Mouse (Mus musculus) midbrain, embryonic 13.5 days (tissue): ENCODE measurements around the gene Sun2. TPM values are rescaled to one million over a fixed set of nuclear protein-coding genes. Genes with fewer than 3 reads are reported as not detected.

ENCODE experiments used
- ATAC-seq: fragments of 200-750 bp; cut with Nextera tagmentation; 2 replicates; pipeline ENCODE4 v1.8.0; 2017; ENCODE audit warnings: mild to moderate bottlenecking, moderate TSS enrichment, moderate library complexity
- H3K27ac ChIP-seq: fragments of 300-500 bp; sonication (generic); 2 replicates; pipeline ENCODE4 v1.5.1; 2015; ENCODE audit warnings: inconsistent platforms, mild to moderate bottlenecking, moderate library complexity
- H3K27me3 ChIP-seq: fragments of 300-500 bp; sonication (generic); 2 replicates; pipeline ENCODE4 v1.6.1; 2015; ENCODE audit warnings: mild to moderate bottlenecking, inconsistent platforms
- H3K36me3 ChIP-seq: fragments of 300-500 bp; sonication (generic); 2 replicates; pipeline ENCODE4 v1.6.1; 2015; ENCODE audit warnings: mild to moderate bottlenecking, inconsistent platforms
- H3K4me1 ChIP-seq: fragments of 300-500 bp; sonication (generic); replicated peaks from 2 replicates; pipeline ENCODE4 v1.6.1; 2015; ENCODE audit warnings: inconsistent platforms
- H3K4me2 ChIP-seq: fragments of 300-500 bp; sonication (generic); replicated peaks from 2 replicates; pipeline ENCODE4 v1.6.1; 2015; ENCODE audit warnings: moderate library complexity, mild to moderate bottlenecking, inconsistent platforms
- H3K4me3 ChIP-seq: fragments of 300-500 bp; sonication (generic); replicated peaks from 2 replicates; pipeline ENCODE4 v1.5.1; 2015; ENCODE audit warnings: mild to moderate bottlenecking, inconsistent platforms
- H3K9ac ChIP-seq: fragments of 300-500 bp; sonication (generic); replicated peaks from 2 replicates; pipeline ENCODE4 v1.6.1; 2015; ENCODE audit warnings: mild to moderate bottlenecking, inconsistent platforms
- H3K9me3 ChIP-seq: fragments of 300-500 bp; sonication (generic); 2 replicates; pipeline ENCODE4 v1.6.1; 2016; ENCODE audit warnings: mild to moderate bottlenecking, inconsistent platforms
- WGBS: fragments of 180-500 bp; shearing (Covaris S2); methylation state at CpG from one replicate; pipeline ENCODE4 v1.1.7; 2015; 5-methylcytosine and 5-hydroxymethylcytosine counted together
- polyA plus RNA-seq: library from polyadenylated mRNA; unstranded; fragments of >200 nt; fragmentation: Nextera tagmentation; extraction: Ambion mirVana; gene quantifications from 2 replicates; pipeline ENCODE4 v1.2.1, GENCODE M21; 2015

Gene Sun2
- polyA plus RNA-seq, 1 experiment from 2014 or later: 8.5 TPM

DNA sequence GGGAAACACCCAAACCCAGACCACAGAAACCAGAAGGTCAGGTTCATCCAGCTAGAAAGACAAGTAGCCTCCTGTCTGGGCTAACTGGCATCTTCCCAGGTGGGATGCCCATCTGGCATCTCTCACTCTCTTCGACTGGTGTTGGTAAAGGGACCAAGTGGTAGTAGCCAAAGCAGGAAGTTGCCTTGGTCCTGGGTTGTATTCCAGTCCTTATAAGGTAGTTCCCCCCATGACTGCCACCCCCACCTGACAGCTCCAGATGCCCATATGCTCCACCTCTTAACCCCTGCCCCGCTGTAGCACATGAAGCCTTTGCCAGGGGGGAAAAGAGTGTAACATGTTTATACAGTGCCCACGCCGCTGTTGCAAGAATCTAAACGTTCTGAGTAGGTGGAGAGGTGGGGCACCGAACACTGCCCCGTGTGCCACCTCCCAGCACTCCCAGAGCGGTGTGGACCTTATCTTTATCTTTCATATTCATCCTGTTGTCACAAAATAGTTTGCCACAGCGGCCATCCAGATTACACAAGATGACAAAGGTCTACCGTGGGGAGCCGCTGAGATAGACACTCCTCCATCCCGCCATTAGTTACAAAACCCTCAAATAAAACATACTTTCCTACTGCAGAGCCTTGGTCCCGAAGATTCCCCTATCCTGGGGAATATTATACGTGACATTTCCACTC, 1.0 kb downstream of the Sun2 start:
- Histone ChIP-seq H3K27ac (peak overlapping the region; percentile 66; the same call in 1 of the 2 replicates), H3K36me3 (peaks cover 35% of the 10 kb centered on the region), H3K9ac (peak overlapping the region; percentile 89), H3K4me2 (peak overlapping the region; percentile 67), H3K4me1 (peaks cover 36% of the 10 kb centered on the region), H3K27me3 (no peaks in the 10 kb centered on the region), H3K4me3 (peak overlapping the region; percentile 97), H3K9me3 (no peaks in the 10 kb centered on the region)
- no peak for ATAC-seq
- WGBS: 35% methylated on average over 14 of the region's 14 CpGs

DNA sequence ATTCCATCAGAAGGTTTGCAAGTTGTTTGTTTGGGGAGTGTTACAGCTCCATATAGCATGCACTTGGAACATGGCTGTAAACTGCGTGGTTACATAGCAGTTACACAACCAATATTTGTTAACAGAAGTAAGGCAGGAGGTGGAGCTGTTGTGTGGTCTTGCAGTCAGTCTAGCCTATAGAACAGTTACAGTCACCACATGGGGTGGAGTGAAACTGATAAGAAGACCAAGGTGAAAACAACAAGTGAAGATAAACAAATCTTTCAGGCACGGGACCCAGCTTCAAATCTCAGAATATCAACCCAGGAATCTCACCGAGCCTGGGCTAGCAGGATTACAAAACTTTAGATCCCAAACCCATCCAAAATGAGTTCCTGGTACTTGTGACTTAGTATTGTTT, 1.6 kb downstream of the Sun2 start:
- no peak for ATAC-seq
- Histone ChIP-seq H3K4me3 (peak overlapping the region; percentile 97), H3K36me3 (peaks cover 39% of the 10 kb centered on the region), H3K4me1 (peaks cover 36% of the 10 kb centered on the region), H3K9me3 (no peaks in the 10 kb centered on the region), H3K27ac (no peak overlapping the region), H3K9ac (peak overlapping the region; percentile 89), H3K4me2 (peak overlapping the region; percentile 67), H3K27me3 (no peaks in the 10 kb centered on the region)
- 84% methylated on average over 3 of the region's 3 CpGs for WGBS

DNA sequence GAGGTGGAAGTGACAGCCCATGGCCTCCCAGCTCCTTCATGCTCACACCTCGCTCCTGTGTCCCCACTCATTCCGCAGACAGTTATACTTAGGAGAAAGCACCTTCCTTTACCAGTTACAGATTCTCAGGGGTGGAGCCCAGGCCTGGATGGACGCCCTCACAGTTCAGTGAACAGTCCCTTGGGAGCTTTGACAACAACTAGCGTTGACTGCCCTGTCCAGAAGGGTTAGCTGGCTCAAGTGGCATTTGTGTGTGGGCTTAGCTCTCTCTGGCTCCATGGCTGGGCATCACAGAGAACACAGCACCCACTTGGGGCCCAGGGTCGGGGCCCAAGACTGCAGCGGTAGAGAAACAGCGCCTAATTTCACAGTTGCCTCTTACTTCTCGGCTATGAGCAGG, 8.0 kb downstream of the Sun2 start:
- WGBS: 87% methylated on average over 8 of the region's 8 CpGs
- no peak overlapping the region for H3K9ac ChIP-seq
- no peak overlapping the region for H3K27ac ChIP-seq
- ATAC-seq: no peak
- peaks cover 93% of the 10 kb centered on the region for H3K36me3 ChIP-seq
- no peaks in the 10 kb centered on the region for H3K9me3 ChIP-seq
- peaks cover 8% of the 10 kb centered on the region; the same call in 1 of the 2 replicates for H3K4me1 ChIP-seq
- H3K27me3 ChIP-seq: no peaks in the 10 kb centered on the region
- no peak overlapping the region for H3K4me2 ChIP-seq
- no peak overlapping the region for H3K4me3 ChIP-seq

DNA sequence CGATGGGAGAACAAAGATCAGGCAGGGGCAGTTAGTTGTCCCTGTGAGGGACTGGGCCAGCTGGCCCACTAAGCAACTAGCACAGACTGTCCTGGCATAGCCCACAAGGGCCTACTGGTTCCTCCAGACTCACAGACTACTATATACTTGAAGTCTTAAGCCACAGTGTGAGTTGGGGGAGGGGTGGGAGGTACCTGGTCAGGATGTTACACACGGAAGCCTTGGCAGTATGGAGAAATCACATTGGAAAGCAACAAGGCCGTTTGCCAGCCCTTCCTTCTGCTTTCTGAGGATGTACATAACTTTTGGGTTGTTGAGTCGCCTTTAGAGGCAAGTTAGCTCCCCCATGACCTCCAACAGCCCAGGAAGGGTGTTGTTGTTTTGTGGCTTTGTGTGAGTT, 8.7 kb downstream of the Sun2 start:
- peaks cover 93% of the 10 kb centered on the region for H3K36me3 ChIP-seq
- H3K27me3 ChIP-seq: no peaks in the 10 kb centered on the region
- no peaks in the 10 kb centered on the region for H3K9me3 ChIP-seq
- H3K9ac ChIP-seq: no peak overlapping the region
- H3K4me1 ChIP-seq: peaks cover 3% of the 10 kb centered on the region; the same call in 1 of the 2 replicates
- ATAC-seq: no peak
- H3K4me3 ChIP-seq: no peak overlapping the region
- H3K4me2 ChIP-seq: no peak overlapping the region
- H3K27ac ChIP-seq: no peak overlapping the region
- WGBS: 86% methylated on average over 4 of the region's 4 CpGs

DNA sequence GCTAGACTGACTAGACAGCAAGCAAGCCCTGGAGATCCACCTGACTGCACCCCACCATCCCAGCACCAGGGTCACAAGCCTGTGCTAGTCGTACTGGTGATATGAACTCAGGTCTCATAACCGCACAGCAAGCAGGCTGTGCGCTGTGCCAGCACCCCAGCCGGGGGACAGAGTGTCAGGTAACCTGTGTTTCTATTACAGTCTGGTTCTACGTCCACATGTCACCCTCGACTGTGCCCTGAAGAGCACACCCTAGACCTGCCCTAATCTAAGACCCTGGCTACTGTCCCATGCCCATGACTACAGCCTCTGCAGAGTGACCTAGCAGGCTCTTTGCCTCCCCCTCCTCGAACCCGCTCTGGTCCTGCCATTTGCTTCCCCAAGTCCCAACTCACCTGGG, 9.1 kb downstream of the Sun2 start:
- H3K27ac ChIP-seq: no peak overlapping the region
- WGBS: 97% methylated on average over 8 of the region's 8 CpGs
- H3K9me3 ChIP-seq: no peaks in the 10 kb centered on the region
- H3K9ac ChIP-seq: no peak overlapping the region
- ATAC-seq: no peak
- H3K4me3 ChIP-seq: no peak overlapping the region
- no peak overlapping the region for H3K4me2 ChIP-seq
- H3K36me3 ChIP-seq: peaks cover 93% of the 10 kb centered on the region
- no peaks in the 10 kb centered on the region for H3K27me3 ChIP-seq
- H3K4me1 ChIP-seq: no peaks in the 10 kb centered on the region

DNA sequence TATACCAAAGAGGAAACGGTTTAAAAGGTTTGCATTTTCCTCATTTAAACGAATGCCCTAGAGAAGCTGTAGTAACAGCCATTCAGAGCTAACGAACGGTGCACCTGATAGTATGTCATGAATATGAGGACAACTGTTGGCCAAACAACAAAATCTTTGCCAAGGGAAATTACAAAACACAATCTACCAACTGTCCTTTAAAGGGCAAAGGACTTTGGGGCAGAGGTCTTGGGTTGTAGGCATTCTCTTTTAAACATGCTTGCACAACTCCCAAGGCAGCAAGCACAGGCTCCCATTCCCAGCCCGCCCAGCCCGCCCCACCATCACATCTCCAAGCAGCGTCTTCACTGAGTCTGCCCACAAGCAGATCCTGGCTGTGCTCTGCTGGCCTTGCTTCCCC, 10.8 kb downstream of the Sun2 start:
- H3K36me3 ChIP-seq: peaks cover 93% of the 10 kb centered on the region
- 92% methylated on average over 7 of the region's 7 CpGs for WGBS
- no peak for ATAC-seq

DNA sequence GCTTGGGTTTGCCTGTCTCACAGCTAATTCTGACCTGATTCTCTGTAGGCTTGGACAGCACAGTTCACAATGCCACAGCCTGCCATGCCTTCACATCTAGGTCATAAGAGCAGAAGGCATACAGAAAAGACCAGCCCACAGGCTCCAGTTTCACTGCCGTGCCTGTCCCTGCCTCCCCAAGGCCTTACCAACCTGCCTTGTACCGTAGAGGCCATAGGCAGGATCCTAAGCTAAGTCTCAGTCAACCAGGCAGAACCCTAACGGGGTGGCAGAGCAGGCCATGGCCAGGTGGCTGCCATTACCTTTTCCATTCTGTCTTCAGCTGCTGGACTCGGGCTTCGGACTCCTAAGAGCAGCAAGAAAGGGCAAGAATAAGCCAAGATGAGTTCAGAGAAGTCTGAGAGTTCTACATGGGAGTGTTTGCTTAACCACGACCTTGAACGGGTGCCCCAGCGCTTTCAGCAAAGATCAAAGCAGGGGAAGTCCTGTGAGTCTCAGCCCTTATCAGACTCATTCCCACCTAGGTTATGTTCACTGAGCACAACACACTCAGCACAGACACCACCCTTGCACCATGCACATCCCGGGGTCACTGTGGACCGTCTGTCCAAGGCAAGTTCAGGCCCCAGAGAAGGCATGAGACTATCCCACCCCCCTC, 13.5 kb downstream of the Sun2 start:
- Histone ChIP-seq H3K27ac (no peak overlapping the region), H3K4me2 (no peak overlapping the region), H3K9ac (no peak overlapping the region), H3K36me3 (peaks cover 93% of the 10 kb centered on the region), H3K27me3 (no peaks in the 10 kb centered on the region), H3K9me3 (no peaks in the 10 kb centered on the region), H3K4me1 (no peaks in the 10 kb centered on the region), H3K4me3 (no peak overlapping the region)
- WGBS: 91% methylated on average over 10 of the region's 10 CpGs
- ATAC-seq: no peak

More for the DNA sequence above, 10.8 kb downstream of the Sun2 start:
- Histone ChIP-seq H3K9me3 (no peaks in the 10 kb centered on the region), H3K4me2 (no peak overlapping the region), H3K9ac (no peak overlapping the region), H3K27me3 (no peaks in the 10 kb centered on the region), H3K4me1 (no peaks in the 10 kb centered on the region), H3K4me3 (no peak overlapping the region), H3K27ac (no peak overlapping the region)

DNA sequence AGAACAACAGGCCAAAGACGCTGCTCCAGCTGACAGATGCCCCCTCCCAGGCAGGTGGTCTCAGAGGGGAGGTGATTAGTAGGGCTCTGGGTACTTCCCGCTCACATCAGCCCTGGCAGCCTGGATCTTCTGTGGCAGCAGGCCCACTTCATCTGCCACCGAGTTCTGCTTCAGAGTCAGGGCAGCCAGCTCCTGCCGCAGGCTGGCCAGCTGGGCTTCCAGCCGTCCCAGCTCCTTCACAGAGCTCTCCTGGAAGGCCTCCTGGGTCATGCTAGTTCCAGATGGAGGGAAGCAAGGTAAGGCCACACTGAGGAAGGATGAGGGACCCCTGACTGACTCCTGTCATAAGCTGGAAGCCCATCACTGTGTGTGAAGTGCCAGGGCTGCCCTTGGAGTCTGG, 14.0 kb downstream of the Sun2 start:
- H3K9ac ChIP-seq: 0 out of 2 replicates have a peak overlapping the region, but pooled peaks have one; percentile 1
- H3K4me2 ChIP-seq: no peak overlapping the region
- 0 out of 2 replicates have a peak overlapping the region, but pooled peaks have one; percentile 19 for H3K27ac ChIP-seq
- no peak overlapping the region for H3K4me3 ChIP-seq
- peaks cover 92% of the 10 kb centered on the region for H3K36me3 ChIP-seq
- no peaks in the 10 kb centered on the region for H3K27me3 ChIP-seq
- 53% methylated on average over 5 of the region's 5 CpGs for WGBS
- no peaks in the 10 kb centered on the region for H3K4me1 ChIP-seq
- ATAC-seq: no peak
- no peaks in the 10 kb centered on the region for H3K9me3 ChIP-seq

DNA sequence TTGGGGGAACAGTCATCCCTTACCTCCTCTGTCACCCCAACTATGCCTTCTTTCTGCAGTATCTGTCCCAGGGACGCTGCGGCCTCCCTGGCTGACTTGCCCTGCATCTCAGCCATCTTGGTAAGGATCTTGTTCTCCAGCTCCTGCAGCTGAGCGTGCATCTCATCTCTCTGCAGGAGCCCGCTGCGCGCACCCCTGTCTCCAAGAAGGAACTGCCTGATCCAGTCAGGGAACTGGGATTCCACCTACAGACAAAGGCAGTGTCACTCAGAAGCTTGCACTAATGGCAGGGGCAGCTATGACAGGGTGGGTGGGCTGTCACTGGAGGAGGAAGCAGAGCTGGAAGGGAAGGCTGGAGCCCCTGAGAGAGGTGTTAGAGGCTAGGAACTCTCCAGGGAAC, 14.5 kb downstream of the Sun2 start:
- H3K36me3 ChIP-seq: peaks cover 87% of the 10 kb centered on the region
- H3K9me3 ChIP-seq: no peaks in the 10 kb centered on the region
- H3K9ac ChIP-seq: 0 out of 2 replicates have a peak overlapping the region, but pooled peaks have one; percentile 1
- H3K4me3 ChIP-seq: no peak overlapping the region
- H3K27ac ChIP-seq: 0 out of 2 replicates have a peak overlapping the region, but pooled peaks have one; percentile 19
- H3K4me1 ChIP-seq: no peaks in the 10 kb centered on the region
- H3K4me2 ChIP-seq: no peak overlapping the region
- ATAC-seq: no peak
- WGBS: 77% methylated on average over 6 of the region's 6 CpGs
- no peaks in the 10 kb centered on the region for H3K27me3 ChIP-seq

DNA sequence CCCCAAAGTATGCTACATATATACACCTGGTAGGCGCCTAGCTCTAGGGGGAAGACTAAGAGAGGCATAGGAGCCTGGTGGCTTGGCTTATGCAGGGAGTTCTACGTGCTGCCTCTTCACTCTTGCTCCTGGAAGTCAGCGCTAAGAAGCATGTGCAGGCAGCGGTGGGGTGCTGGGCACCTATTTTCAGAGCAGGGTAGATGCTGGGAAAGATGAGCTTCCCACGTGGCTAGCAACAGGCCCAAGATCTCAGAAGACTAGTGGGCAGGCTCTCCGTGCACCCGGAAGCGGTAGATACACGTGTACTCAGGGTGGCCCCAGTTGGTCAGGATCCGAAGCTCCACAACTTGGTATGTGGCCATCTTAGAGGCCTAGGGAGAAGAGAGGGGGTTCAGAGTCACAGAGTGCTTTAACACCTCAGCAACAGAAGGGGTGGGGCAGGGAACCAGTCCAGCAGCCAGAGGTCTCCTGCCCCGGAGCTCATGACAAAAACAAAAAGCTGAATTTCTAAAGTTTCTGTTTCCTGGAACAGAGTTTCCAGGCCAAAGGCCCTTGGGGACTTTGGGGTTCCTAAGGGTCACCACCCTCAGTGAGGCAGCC, 17.0 kb downstream of the Sun2 start:
- Histone ChIP-seq H3K4me3 (no peak overlapping the region), H3K36me3 (peaks cover 79% of the 10 kb centered on the region), H3K9ac (no peak overlapping the region), H3K4me2 (no peak overlapping the region), H3K27me3 (no peaks in the 10 kb centered on the region), H3K27ac (no peak overlapping the region), H3K9me3 (no peaks in the 10 kb centered on the region), H3K4me1 (no peaks in the 10 kb centered on the region)
- 93% methylated on average over 11 of the region's 11 CpGs for WGBS
- no peak for ATAC-seq

DNA sequence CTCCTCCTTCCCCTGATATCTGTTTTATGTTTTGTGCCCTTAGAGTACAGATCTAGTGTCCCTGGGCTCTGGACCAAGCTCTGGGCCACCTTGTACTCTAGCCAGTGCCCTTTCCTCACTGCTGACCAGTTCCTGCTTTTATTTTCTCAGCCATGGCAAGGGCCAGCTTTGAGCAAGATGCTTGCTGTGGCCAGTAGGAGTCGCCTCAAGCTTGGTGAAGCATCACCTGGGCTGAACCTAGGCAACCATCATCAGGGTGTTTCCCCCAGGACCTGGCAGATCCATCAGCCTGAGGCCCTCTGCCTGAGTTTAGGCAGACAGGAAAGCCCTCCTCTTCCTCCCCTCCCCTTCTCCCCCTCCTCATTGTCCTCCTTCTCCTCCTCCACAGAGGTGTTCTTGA, 18.9 kb downstream of the Sun2 start:
- Histone ChIP-seq H3K9ac (no peak overlapping the region), H3K9me3 (no peaks in the 10 kb centered on the region), H3K4me2 (no peak overlapping the region), H3K4me1 (no peaks in the 10 kb centered on the region), H3K27ac (peak overlapping the region; percentile 56; the same call in 1 of the 2 replicates), H3K4me3 (no peak overlapping the region), H3K27me3 (no peaks in the 10 kb centered on the region), H3K36me3 (peaks cover 79% of the 10 kb centered on the region)
- peak; percentile 51; the same call in 1 of the 2 replicates for ATAC-seq
- WGBS: 14% methylated on average over 1 of the region's 1 CpGs

DNA sequence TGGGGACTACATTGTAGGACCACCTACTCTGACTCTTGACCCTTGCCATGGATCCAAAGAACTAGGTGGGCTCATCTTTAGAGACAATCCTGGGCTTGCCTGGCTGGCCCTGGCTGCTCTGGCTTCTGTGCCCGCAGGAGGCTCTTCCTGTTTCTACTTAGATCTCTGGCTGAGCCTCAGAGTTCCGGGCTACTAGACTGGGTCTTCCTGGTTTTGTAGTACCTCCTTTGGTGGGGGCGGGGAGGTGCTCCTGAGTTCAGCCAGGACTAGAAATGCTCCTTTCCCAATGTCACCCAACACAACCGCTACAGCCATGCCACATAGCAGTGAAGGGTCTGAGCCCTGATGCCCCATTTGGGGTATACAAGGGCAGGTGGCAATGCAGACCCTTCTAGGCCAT, 21.5 kb downstream of the Sun2 start:
- Histone ChIP-seq H3K9me3 (no peaks in the 10 kb centered on the region), H3K27me3 (no peaks in the 10 kb centered on the region), H3K9ac (no peak overlapping the region), H3K4me3 (no peak overlapping the region), H3K27ac (no peak overlapping the region), H3K36me3 (peaks cover 79% of the 10 kb centered on the region), H3K4me1 (no peaks in the 10 kb centered on the region), H3K4me2 (no peak overlapping the region)
- no peak for ATAC-seq
- 89% methylated on average over 4 of the region's 4 CpGs for WGBS
